Mouse (Mus musculus) heart, embryonic 13.5 days (tissue): Measurements from ENCODE around the gene Vwf. TPM values are rescaled to one million over a fixed set of nuclear protein-coding genes. Genes with fewer than 3 reads are reported as not detected.

Experiments
- ATAC-seq: fragments of 200-750 bp; cut with Nextera tagmentation; 2 replicates; pipeline ENCODE4 v1.8.0; 2017; ENCODE audit warnings: moderate TSS enrichment; ENCODE audit not compliant: insufficient number of reproducible peaks, low FRiP score, low TSS enrichment; ENCODE audit errors: extremely low read depth
- H3K27ac ChIP-seq: fragments of 300-500 bp; sonication (generic); replicated peaks from 2 replicates; pipeline ENCODE4 v1.5.1; 2015; ENCODE audit warnings: moderate library complexity, mild to moderate bottlenecking, inconsistent platforms
- H3K27me3 ChIP-seq: fragments of 300-500 bp; sonication (generic); replicated peaks from 2 replicates; pipeline ENCODE4 v1.6.1; 2015; ENCODE audit warnings: mild to moderate bottlenecking, inconsistent platforms
- H3K36me3 ChIP-seq: fragments of 300-500 bp; sonication (generic); 2 replicates; pipeline ENCODE4 v1.6.1; 2015; ENCODE audit warnings: mild to moderate bottlenecking, inconsistent platforms
- H3K4me1 ChIP-seq: fragments of 300-500 bp; sonication (generic); 2 replicates; pipeline ENCODE4 v1.6.1; 2015; ENCODE audit warnings: inconsistent platforms
- H3K4me2 ChIP-seq: fragments of 300-500 bp; sonication (generic); 2 replicates; pipeline ENCODE4 v1.6.1; 2015; ENCODE audit warnings: inconsistent platforms, mild to moderate bottlenecking, moderate library complexity
- H3K4me3 ChIP-seq: fragments of 300-500 bp; sonication (generic); 2 replicates; pipeline ENCODE4 v1.5.1; 2015; ENCODE audit warnings: moderate library complexity, mild to moderate bottlenecking, inconsistent platforms
- H3K9ac ChIP-seq: fragments of 300-500 bp; sonication (generic); 2 replicates; pipeline ENCODE4 v1.6.1; 2015; ENCODE audit warnings: inconsistent platforms, mild to moderate bottlenecking, moderate library complexity
- H3K9me3 ChIP-seq: fragments of 300-500 bp; sonication (generic); 2 replicates; pipeline ENCODE4 v1.6.1; 2016; ENCODE audit warnings: inconsistent platforms
- WGBS: fragments of 180-500 bp; shearing (Covaris S2); methylation state at CpG from one replicate; pipeline ENCODE4 v1.1.7; 2015; ENCODE audit warnings: mixed read lengths; 5-methylcytosine and 5-hydroxymethylcytosine counted together
- polyA plus RNA-seq: library from polyadenylated mRNA; unstranded; fragments of >200 nt; fragmentation: Nextera tagmentation; extraction: Ambion mirVana; gene quantifications from 2 replicates; pipeline ENCODE4 v1.2.1, GENCODE M21; 2015

Vwf gene
- 13.6 and 16.8 TPM in 2 replicates for polyA plus RNA-seq

- H3K27me3 ChIP-seq, result peaks cover 10% of the 10 kb centered on the region; the same call in 1 of the 2 replicates
- no peak within 1 kb of the TSS for H3K9ac ChIP-seq
- no peak within 1 kb of the TSS for H3K27ac ChIP-seq
- no peaks in the 10 kb centered on the region for H3K9me3 ChIP-seq
- no peak within 1 kb of the TSS for H3K4me3 ChIP-seq
- ATAC-seq, result no peak
- H3K4me2 ChIP-seq, result no peak within 1 kb of the TSS
- no peaks in the 10 kb centered on the region for H3K36me3 ChIP-seq
- H3K4me1 ChIP-seq, result peaks cover 6% of the 10 kb centered on the region
- WGBS, result 82% methylated on average over 6 of the region's 6 CpGs
These were observed at the start of gene Vwf for GRCm38 (mm10) chr6:125546474-125546873. TSS of gene Vwf (plus strand) at chr6:125546774.

DNA sequence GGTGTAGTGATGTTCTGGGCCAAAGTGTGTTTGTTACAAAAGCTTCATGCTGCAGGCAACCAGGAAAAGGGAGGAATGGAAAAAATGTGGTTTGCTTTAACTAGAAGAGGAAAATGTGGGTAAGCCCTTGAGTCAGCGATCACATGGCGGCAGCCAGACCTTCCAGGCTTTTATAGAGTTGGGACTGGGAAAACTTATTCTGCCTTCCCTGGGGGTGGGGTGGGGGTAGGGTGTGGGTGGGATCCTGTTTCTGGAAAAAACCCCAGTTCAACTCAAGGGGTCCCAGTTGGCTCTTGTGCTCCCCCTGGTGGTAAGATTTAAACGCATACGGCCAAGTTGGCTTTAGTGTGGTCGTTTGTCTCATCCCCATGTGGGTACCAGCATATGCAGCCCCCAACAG lies 48.5 kb upstream of the Vwf start:
- Histone ChIP-seq H3K4me2 (no peak overlapping the region), H3K27ac (0 out of 2 replicates have a peak overlapping the region, but pooled peaks have one; percentile 32), H3K9ac (no peak overlapping the region), H3K9me3 (no peaks in the 10 kb centered on the region), H3K4me3 (no peak overlapping the region), H3K4me1 (peaks cover 18% of the 10 kb centered on the region), H3K36me3 (no peaks in the 10 kb centered on the region), H3K27me3 (peaks cover 36% of the 10 kb centered on the region)
- 29% methylated on average over 5 of the region's 5 CpGs for WGBS
- no peak for ATAC-seq

GRCm38 (mm10) chr6:125503186-125503802 lies 43.3 kb upstream of the Vwf start:
- Histone ChIP-seq H3K27ac (no peak overlapping the region), H3K4me1 (no peaks in the 10 kb centered on the region), H3K9ac (no peak overlapping the region), H3K36me3 (no peaks in the 10 kb centered on the region), H3K4me3 (no peak overlapping the region), H3K27me3 (peaks cover 5% of the 10 kb centered on the region), H3K9me3 (no peaks in the 10 kb centered on the region), H3K4me2 (no peak overlapping the region)
- no peak for ATAC-seq
- WGBS, result 81% methylated on average over 11 of the region's 11 CpGs

GRCm38 (mm10) chr6:125504622-125505355 lies 41.8 kb upstream of the Vwf start:
- no peaks in the 10 kb centered on the region for H3K4me1 ChIP-seq
- H3K4me2 ChIP-seq, result no peak overlapping the region
- H3K27ac ChIP-seq, result no peak overlapping the region
- 50% methylated on average over 3 of the region's 3 CpGs for WGBS
- H3K9ac ChIP-seq, result no peak overlapping the region
- H3K9me3 ChIP-seq, result no peaks in the 10 kb centered on the region
- no peaks in the 10 kb centered on the region; the same call in 1 of the 2 replicates for H3K27me3 ChIP-seq
- H3K4me3 ChIP-seq, result no peak overlapping the region
- H3K36me3 ChIP-seq, result no peaks in the 10 kb centered on the region
- ATAC-seq, result no peak

DNA sequence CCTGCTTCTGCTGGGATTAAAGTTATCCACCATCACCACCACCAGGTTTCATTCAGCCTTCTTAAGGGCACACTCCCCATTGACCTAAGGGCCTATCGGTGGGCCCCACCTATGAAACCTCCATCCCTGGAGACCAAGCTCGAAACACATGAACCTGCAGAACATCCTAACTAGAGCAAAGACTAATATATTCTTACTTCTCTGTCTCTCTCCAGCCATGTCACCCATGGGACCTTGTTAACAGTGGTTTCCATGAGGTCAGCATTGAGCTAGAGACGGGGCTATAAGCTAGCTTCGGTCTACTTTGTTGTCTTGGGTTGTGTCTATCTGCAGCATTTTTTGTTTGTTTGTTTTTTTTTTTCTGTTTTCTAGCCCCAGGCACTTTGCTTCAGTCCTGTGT lies 40.1 kb upstream of the Vwf start:
- Histone ChIP-seq H3K27ac (no peak overlapping the region), H3K9ac (no peak overlapping the region), H3K4me2 (no peak overlapping the region), H3K4me1 (peaks cover 5% of the 10 kb centered on the region; the same call in 1 of the 2 replicates), H3K4me3 (no peak overlapping the region), H3K9me3 (no peaks in the 10 kb centered on the region), H3K27me3 (no peaks in the 10 kb centered on the region), H3K36me3 (no peaks in the 10 kb centered on the region)
- 90% methylated on average over 4 of the region's 4 CpGs for WGBS
- no peak for ATAC-seq

- no peak overlapping the region for H3K27ac ChIP-seq
- H3K9me3 ChIP-seq, result no peaks in the 10 kb centered on the region
- no peaks in the 10 kb centered on the region for H3K27me3 ChIP-seq
- 77% methylated on average over 3 of the region's 3 CpGs for WGBS
- H3K36me3 ChIP-seq, result no peaks in the 10 kb centered on the region
- H3K4me2 ChIP-seq, result no peak overlapping the region
- H3K4me1 ChIP-seq, result peaks cover 34% of the 10 kb centered on the region
- no peak overlapping the region for H3K4me3 ChIP-seq
- no peak overlapping the region for H3K9ac ChIP-seq
- ATAC-seq, result no peak
These were observed 36.8 kb upstream of the Vwf start for GRCm38 (mm10) chr6:125509783-125510182.

DNA sequence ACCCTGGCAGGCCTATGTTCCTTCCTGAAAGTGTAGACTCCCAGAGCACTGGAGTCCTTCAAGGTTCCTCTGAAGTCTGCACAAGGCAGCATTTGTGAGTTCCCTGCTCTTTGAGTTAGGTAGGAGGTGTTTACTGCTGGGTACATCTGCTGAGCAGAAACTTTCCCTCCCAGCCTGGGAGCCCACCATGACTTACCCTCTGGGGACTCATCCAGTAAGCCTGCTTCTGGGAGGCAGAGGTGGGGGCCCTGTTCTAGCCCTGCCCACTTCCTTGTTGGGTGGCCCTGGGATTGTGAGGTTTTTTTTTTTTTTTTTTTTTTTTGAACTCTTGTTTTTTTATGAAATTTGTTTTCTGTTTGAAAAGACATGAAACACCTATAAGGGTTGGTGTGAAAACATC lies 35.9 kb upstream of the Vwf start:
- Histone ChIP-seq H3K4me3 (no peak overlapping the region), H3K9me3 (no peaks in the 10 kb centered on the region), H3K4me2 (no peak overlapping the region), H3K4me1 (peaks cover 42% of the 10 kb centered on the region), H3K27me3 (no peaks in the 10 kb centered on the region), H3K36me3 (no peaks in the 10 kb centered on the region), H3K9ac (no peak overlapping the region), H3K27ac (no peak overlapping the region)
- ATAC-seq, result no peak

DNA sequence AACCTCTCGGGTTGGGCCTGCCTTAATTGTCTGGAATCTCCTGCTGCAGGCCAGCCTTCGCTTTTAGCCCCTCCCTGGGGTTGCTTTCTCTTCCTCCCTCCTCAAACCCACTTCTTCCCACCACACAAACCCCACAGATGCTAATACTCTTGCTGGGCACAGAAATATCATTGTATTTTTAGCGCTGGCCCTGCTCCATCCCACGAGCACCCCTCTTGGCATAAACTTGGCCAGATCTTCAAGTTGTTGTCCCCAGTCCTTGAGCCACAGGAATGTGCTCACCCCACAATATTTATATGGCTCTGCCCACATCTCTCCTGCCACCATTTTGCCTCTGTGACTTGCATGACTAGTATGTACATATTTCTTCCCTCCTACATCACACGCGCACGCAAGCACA lies 35.4 kb upstream of the Vwf start:
- H3K4me2 ChIP-seq, result no peak overlapping the region
- H3K9ac ChIP-seq, result no peak overlapping the region
- WGBS, result 79% methylated on average over 7 of the region's 7 CpGs

DNA sequence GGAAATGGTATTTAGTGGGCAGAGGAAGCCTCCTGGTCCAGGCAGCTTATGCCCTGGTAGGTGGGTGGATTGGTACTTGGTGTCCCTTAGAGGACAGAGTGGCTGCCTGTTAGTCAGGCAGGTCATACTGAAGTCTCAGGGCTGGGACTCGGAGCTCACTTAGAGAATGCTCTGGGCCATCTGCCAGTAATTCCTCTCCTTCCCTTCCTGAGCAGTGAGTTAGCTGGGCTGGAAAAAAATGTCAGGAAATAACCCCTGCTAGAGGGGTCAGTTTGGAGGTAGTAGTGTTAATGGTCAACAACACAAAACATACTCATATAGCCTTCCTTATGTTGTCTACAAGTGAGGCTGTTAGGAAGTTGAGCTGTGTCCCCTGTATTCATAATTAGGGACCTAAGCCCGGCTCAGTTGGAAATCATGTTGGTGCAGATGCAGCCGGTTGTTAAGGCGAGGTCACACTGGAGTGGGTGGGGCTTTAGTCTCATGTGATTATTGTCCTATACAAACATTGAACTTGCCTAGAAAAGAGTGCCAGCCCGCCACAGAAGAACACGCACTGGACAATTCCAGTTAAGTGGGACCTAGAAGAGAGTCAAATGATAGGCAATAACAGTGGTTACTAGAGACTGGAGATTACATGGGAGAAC lies 33.5 kb upstream of the Vwf start:
- H3K4me1 ChIP-seq, result peaks cover 46% of the 10 kb centered on the region
- H3K9me3 ChIP-seq, result no peaks in the 10 kb centered on the region
- no peak overlapping the region for H3K4me3 ChIP-seq
- peak overlapping the region; percentile 76 for H3K27ac ChIP-seq
- no peaks in the 10 kb centered on the region for H3K27me3 ChIP-seq
- H3K36me3 ChIP-seq, result no peaks in the 10 kb centered on the region
- 51% methylated on average over 6 of the region's 6 CpGs for WGBS
- H3K4me2 ChIP-seq, result no peak overlapping the region
- ATAC-seq, result no peak
- H3K9ac ChIP-seq, result no peak overlapping the region

More for the DNA sequence above, 35.4 kb upstream of the Vwf start:
- no peaks in the 10 kb centered on the region for H3K27me3 ChIP-seq
- no peak overlapping the region for H3K4me3 ChIP-seq
- no peaks in the 10 kb centered on the region for H3K36me3 ChIP-seq
- no peak overlapping the region for H3K27ac ChIP-seq
- ATAC-seq, result no peak
- no peaks in the 10 kb centered on the region for H3K9me3 ChIP-seq
- H3K4me1 ChIP-seq, result peaks cover 46% of the 10 kb centered on the region

DNA sequence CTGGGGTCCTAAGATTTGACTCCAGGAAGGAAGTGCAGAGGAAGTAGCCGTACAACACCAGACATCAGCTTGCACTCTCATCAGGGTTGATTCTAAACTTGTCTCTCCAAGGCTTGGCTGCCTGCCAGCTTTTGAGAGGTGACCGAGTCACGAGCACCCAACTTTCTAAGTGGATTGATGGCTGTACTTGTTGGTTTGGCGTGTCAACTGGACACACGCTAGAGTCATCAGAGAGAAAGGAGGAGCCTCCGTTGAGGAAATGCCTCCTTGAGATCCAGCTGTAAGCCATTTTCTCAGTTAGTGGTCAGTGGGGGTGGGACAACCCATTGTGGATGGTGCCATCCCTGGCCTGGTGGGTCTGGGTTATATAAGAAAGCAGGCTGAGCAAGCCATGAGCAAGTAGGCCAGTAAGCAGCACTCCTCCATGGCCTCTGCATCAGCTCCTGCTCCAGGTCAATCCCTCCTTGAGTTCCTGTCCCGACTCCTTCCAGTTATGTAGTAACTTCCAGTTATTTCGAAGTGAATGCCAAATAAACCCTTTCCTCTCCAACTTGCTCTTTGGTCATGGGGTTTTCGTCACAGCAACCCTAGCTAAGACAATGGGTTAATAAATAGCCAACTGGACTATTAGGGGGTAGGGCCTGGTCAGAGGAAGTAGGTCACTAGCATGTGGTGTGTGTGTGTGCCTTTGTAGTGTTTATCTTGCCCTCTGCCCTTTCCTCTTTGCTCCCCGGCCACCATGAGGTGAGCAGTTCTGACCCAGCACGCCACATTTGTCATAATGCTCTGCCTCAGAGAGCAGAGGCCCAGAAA lies 30.9 kb upstream of the Vwf start:
- 45% methylated on average over 11 of the region's 11 CpGs for WGBS
- Histone ChIP-seq H3K36me3 (no peaks in the 10 kb centered on the region), H3K4me1 (peaks cover 46% of the 10 kb centered on the region), H3K9ac (no peak overlapping the region), H3K4me3 (no peak overlapping the region), H3K27ac (no peak overlapping the region; the same call in 1 of the 2 replicates), H3K4me2 (no peak overlapping the region), H3K27me3 (no peaks in the 10 kb centered on the region), H3K9me3 (no peaks in the 10 kb centered on the region)
- ATAC-seq, result no peak

GRCm38 (mm10) chr6:125521558-125522193 lies 24.9 kb upstream of the Vwf start:
- no peaks in the 10 kb centered on the region for H3K27me3 ChIP-seq
- peaks cover 9% of the 10 kb centered on the region for H3K4me1 ChIP-seq
- no peaks in the 10 kb centered on the region for H3K9me3 ChIP-seq
- H3K9ac ChIP-seq, result no peak overlapping the region
- H3K27ac ChIP-seq, result no peak overlapping the region
- no peak overlapping the region for H3K4me3 ChIP-seq
- no peak overlapping the region for H3K4me2 ChIP-seq
- ATAC-seq, result no peak
- WGBS, result 46% methylated on average over 5 of the region's 5 CpGs
- no peaks in the 10 kb centered on the region for H3K36me3 ChIP-seq
